Mouse (Mus musculus) liver, embryonic 14.5 days (tissue): ENCODE results near the gene Hmgb1.

Experiments used
- CTCF ChIP-seq: IDR thresholded peaks from 2 replicates; pipeline ENCODE4 v1.5.1; 2016; ENCODE audit warnings: antibody characterized with exemption, low read depth, control low read depth
- EP300 ChIP-seq: IDR thresholded peaks from 2 replicates; pipeline ENCODE4 v1.6.1; 2016; ENCODE audit warnings: antibody characterized with exemption, low read depth

GRCm38 (mm10) chr5:149159021-149159420 is 25.3 kb downstream of the Hmgb1 start:
- no peak for TF ChIP-seq CTCF
- no peak for TF ChIP-seq EP300
